Mouse (Mus musculus) colon, adult 2 months (tissue): Measurements from ENCODE around the gene Enho. TPM values are rescaled to one million over a fixed set of nuclear protein-coding genes. Genes with fewer than 3 reads are reported as not detected.

Experiments used
- polyA plus RNA-seq: library from polyadenylated mRNA; depleted of rRNA; stranded (reverse); fragments of >200 nt; gene quantifications from 2 replicates; pipeline ENCODE4 v1.2.3, GENCODE M21; 2012; rRNA removed

The Enho gene
- 30.3 and 41.0 TPM in 2 replicates for polyA plus RNA-seq

GRCm38 (mm10) chr4:41639913-41640507 is at the start of gene Enho:
Gene Enho, minus strand, starts transcription at chr4:41640324.

Other genes with a start within 250 kb of the Enho start
- 1.3 and 1.6 TPM in 2 replicates for gene Kif24, start 175.4 kb downstream of the Enho start, polyA plus RNA-seq
- gene Nudt2, start 175.2 kb downstream of the Enho start, polyA plus RNA-seq, result 9.8 and 11.4 TPM in 2 replicates
- 11.0 and 12.8 TPM in 2 replicates for gene AI464131, start 137.2 kb downstream of the Enho start, polyA plus RNA-seq
- 0.23 TPM in 1 of 2 replicates, not detected in the other for gene 1110017D15Rik, start 123.0 kb downstream of the Enho start, polyA plus RNA-seq
- 19.3 and 21.6 TPM in 2 replicates for gene Fam219a, start 70.8 kb downstream of the Enho start, polyA plus RNA-seq
- gene Dnaic1, start 70.5 kb downstream of the Enho start, polyA plus RNA-seq, result 10.2 and 10.7 TPM in 2 replicates
- gene Cntfr, start 56.8 kb upstream of the Enho start, polyA plus RNA-seq, result 2.7 and 3.0 TPM in 2 replicates
- gene Il11ra1, start 59.7 kb upstream of the Enho start, polyA plus RNA-seq, result 80.8 and 101 TPM in 2 replicates
- 71.4 and 75.4 TPM in 2 replicates for gene Rpp25l, start 73.2 kb upstream of the Enho start, polyA plus RNA-seq
- 67.8 and 69.7 TPM in 2 replicates for gene Dctn3, start 82.8 kb upstream of the Enho start, polyA plus RNA-seq
- gene Arid3c, start 90.8 kb upstream of the Enho start, polyA plus RNA-seq, result not detected in 2 replicates
- gene Galt, start 114.9 kb upstream of the Enho start, polyA plus RNA-seq, result 104 and 114 TPM in 2 replicates
- 164 and 177 TPM in 2 replicates for gene Sigmar1, start 115.8 kb upstream of the Enho start, polyA plus RNA-seq
- gene Ccl27a, start 133.9 kb upstream of the Enho start, polyA plus RNA-seq, result 33.0 and 34.1 TPM in 2 replicates